Mouse (Mus musculus) midbrain, embryonic 15.5 days (tissue): ENCODE results near the gene Usp39. TPM values are rescaled to one million over a fixed set of nuclear protein-coding genes. Genes with fewer than 3 reads are reported as not detected.

Source experiments
- ATAC-seq: fragments of 200-750 bp; cut with Nextera tagmentation; replicated peaks from 2 replicates; pipeline ENCODE4 v1.8.0; 2017; ENCODE audit warnings: moderate TSS enrichment
- H3K27ac ChIP-seq: fragments of 300-500 bp; sonication (generic); 2 replicates; pipeline ENCODE4 v1.5.1; 2015; ENCODE audit warnings: mild to moderate bottlenecking, inconsistent platforms
- H3K27me3 ChIP-seq: fragments of 300-500 bp; sonication (generic); replicated peaks from 2 replicates; pipeline ENCODE4 v1.6.1; 2015; ENCODE audit warnings: inconsistent platforms
- H3K36me3 ChIP-seq: fragments of 300-500 bp; sonication (generic); replicated peaks from 2 replicates; pipeline ENCODE4 v1.6.1; 2015; ENCODE audit warnings: inconsistent platforms
- H3K4me1 ChIP-seq: fragments of 300-500 bp; sonication (generic); 2 replicates; pipeline ENCODE4 v1.6.1; 2015; ENCODE audit warnings: inconsistent platforms
- H3K4me2 ChIP-seq: fragments of 300-500 bp; sonication (generic); 2 replicates; pipeline ENCODE4 v1.6.1; 2015; ENCODE audit warnings: inconsistent platforms, mild to moderate bottlenecking, moderate library complexity
- H3K4me3 ChIP-seq: fragments of 300-500 bp; sonication (generic); 2 replicates; pipeline ENCODE4 v1.5.1; 2015; ENCODE audit warnings: mild to moderate bottlenecking, inconsistent platforms
- H3K9ac ChIP-seq: fragments of 300-500 bp; sonication (generic); 2 replicates; pipeline ENCODE4 v1.6.1; 2015; ENCODE audit warnings: mild to moderate bottlenecking, inconsistent platforms
- H3K9me3 ChIP-seq: fragments of 300-500 bp; sonication (generic); 2 replicates; pipeline ENCODE4 v1.6.1; 2016; ENCODE audit warnings: inconsistent platforms
- whole genome bisulfite sequencing: fragments of 180-500 bp; shearing (Covaris S2); methylation state at CpG from one replicate; pipeline ENCODE4 v1.1.7; 2015; ENCODE audit warnings: mixed read lengths; 5-methylcytosine and 5-hydroxymethylcytosine counted together
- polyA plus RNA-seq: library from polyadenylated mRNA; unstranded; fragments of >200 nt; fragmentation: Nextera tagmentation; extraction: Ambion mirVana; gene quantifications from 2 replicates; pipeline ENCODE4 v1.2.1, GENCODE M21; 2015

Gene Usp39
- polyA plus RNA-seq, 1 experiment from 2014 or later = 41.2 TPM

DNA sequence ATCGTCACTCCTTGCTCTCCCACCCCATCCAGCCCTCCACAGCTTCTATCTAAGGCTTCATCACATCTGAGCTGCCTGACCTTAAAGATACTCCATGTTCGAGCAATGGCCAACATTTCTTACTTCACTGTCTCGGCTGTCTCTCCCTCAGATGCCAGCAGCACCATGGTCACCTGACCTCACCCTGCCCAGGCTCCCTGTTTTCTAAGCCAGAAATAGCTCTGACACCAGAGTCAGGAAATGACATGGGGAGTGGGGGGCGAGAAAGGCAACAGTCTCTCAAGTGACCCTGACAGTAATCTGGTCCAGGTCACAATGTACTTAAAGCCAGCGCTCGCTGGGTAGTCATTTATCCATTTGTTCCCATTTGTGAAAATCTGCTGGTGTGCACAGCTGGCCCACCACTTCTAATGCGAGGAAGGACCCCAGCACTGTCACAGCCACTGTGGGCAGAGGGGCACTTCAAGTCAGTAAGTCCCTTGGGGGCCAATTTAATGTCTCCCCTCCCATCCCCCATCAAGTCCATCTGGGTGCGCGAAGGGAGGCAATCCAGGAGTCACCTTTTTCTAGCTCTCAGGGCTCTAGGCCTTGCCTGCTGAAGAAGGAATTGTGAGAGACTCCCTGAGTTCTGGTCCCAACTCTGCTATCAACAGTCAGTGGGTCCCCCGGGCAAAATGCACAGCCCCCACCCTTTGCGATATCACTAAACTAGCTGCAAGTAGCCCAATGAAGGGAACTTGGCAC is 31.7 kb downstream of the Usp39 start:
- no peak for ATAC-seq
- no peaks in the 10 kb centered on the region for H3K27me3 ChIP-seq
- no peak overlapping the region for H3K4me3 ChIP-seq
- WGBS = 90% methylated on average over 11 of the region's 11 CpGs
- H3K9ac ChIP-seq = no peak overlapping the region
- peaks cover 15% of the 10 kb centered on the region; the same call in 1 of the 2 replicates for H3K36me3 ChIP-seq
- no peaks in the 10 kb centered on the region for H3K9me3 ChIP-seq
- no peak overlapping the region for H3K4me2 ChIP-seq
- H3K27ac ChIP-seq = no peak overlapping the region
- H3K4me1 ChIP-seq = no peaks in the 10 kb centered on the region

DNA sequence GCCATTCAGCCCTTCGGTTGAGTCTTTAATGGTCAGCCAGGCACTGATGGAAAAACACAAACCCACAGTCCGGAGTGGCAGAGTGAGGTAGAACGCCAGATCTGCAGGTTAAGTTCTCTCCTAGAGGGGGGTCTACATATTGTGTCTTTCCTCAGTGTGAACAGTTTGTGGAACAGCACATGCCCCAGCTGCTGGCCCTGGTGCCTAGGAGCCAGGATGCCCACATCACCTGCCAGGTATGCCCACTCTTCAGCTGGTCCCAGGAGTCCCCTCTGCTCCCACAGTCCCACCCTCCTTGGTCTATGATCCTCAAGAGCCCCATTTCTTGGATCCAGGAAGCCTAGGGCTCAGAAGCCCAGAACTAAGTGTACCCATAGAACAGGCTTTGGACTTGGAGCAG is 32.8 kb downstream of the Usp39 start:
- ATAC-seq = no peak
- WGBS = 90% methylated on average over 3 of the region's 3 CpGs

DNA sequence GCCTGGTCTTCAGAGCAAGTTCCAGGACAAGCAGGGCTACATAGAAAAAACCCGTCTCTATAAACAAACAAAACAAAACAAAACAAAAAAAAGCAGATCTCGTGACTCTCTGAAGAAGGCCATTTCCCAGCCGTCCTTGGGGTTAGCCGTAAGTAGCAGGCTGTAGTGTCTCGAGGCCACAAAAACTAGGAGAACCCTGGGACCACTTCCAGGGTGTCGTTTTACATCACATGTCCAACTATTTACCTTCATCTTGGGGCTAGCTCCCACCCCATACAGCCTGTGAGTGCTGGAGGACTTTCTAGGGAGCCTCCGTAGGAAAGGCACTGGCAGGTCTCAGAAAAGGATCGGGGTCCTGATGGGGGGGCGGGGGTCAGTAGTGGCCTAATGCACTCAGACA is 41.5 kb downstream of the Usp39 start:
- H3K9ac ChIP-seq = no peak overlapping the region
- H3K27me3 ChIP-seq = no peaks in the 10 kb centered on the region; the same call in 1 of the 2 replicates
- no peak for ATAC-seq
- no peaks in the 10 kb centered on the region for H3K4me1 ChIP-seq
- no peak overlapping the region for H3K27ac ChIP-seq
- H3K4me2 ChIP-seq = no peak overlapping the region
- no peaks in the 10 kb centered on the region for H3K9me3 ChIP-seq
- H3K36me3 ChIP-seq = no peaks in the 10 kb centered on the region
- no peak overlapping the region for H3K4me3 ChIP-seq
- WGBS = 66% methylated on average over 9 of the region's 9 CpGs

More for the DNA sequence above, 32.8 kb downstream of the Usp39 start:
- H3K36me3 ChIP-seq = peaks cover 7% of the 10 kb centered on the region; the same call in 1 of the 2 replicates
- H3K27me3 ChIP-seq = no peaks in the 10 kb centered on the region
- no peaks in the 10 kb centered on the region for H3K9me3 ChIP-seq
- H3K27ac ChIP-seq = no peak overlapping the region
- H3K4me1 ChIP-seq = no peaks in the 10 kb centered on the region
- no peak overlapping the region for H3K4me2 ChIP-seq
- H3K9ac ChIP-seq = no peak overlapping the region
- H3K4me3 ChIP-seq = no peak overlapping the region

DNA sequence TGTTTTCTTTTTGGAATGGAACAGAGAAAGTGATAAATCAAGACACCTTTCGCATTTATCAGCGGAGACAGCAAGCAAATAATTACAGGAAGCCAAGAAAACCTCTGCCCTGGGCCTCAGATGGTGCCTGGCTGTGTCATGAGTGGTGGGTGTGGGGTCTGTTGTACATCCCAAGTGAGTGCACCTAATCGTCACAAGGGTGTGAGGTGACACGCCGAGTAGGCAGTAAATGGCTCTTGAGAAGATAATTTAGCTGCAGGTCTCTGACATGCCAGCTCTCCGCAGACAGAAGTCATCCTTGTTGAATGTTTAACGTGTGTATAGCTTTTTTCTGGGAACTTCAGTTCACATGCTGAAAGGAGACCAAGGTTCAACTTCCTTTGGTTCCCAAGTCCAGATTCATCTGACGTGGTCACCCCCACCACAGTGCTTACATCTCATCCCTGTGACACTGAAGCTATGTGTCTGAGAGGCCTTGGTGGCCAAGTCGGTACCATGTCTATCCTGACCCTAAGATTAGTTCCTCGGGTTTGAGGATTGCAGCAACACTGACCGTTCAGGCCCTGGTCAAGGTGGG is 42.5 kb downstream of the Usp39 start:
- 89% methylated on average over 11 of the region's 11 CpGs for WGBS
- H3K9ac ChIP-seq = no peak overlapping the region
- H3K36me3 ChIP-seq = no peaks in the 10 kb centered on the region
- H3K9me3 ChIP-seq = no peaks in the 10 kb centered on the region
- H3K4me1 ChIP-seq = no peaks in the 10 kb centered on the region
- no peak overlapping the region for H3K4me2 ChIP-seq
- no peak for ATAC-seq
- no peak overlapping the region for H3K27ac ChIP-seq
- H3K27me3 ChIP-seq = no peaks in the 10 kb centered on the region; the same call in 1 of the 2 replicates
- no peak overlapping the region for H3K4me3 ChIP-seq

DNA sequence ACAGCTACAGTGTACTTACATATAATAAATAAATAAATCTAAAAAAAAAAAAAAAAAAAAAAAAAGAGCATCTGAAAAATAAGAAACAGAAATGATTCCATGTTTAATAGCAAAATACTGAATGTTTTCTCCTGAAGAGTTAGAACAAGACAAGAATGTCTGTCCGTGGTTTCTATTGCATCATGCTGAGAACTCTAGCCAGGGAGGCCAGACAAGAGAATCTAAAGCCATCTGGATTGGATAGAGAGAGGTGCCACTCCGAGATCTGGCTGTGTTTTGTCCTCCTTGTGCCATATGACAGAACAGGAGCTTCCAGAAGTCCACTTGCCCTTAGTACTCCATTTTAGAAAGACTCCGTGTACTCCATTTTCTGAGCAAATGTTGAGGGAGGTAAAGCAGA is 47.2 kb downstream of the Usp39 start:
- 80% methylated on average over 3 of the region's 3 CpGs for WGBS
- Histone ChIP-seq H3K9me3 (no peaks in the 10 kb centered on the region), H3K9ac (no peak overlapping the region), H3K4me2 (no peak overlapping the region), H3K4me1 (no peaks in the 10 kb centered on the region), H3K36me3 (no peaks in the 10 kb centered on the region), H3K27ac (no peak overlapping the region), H3K4me3 (no peak overlapping the region), H3K27me3 (no peaks in the 10 kb centered on the region)
- no peak for ATAC-seq

DNA sequence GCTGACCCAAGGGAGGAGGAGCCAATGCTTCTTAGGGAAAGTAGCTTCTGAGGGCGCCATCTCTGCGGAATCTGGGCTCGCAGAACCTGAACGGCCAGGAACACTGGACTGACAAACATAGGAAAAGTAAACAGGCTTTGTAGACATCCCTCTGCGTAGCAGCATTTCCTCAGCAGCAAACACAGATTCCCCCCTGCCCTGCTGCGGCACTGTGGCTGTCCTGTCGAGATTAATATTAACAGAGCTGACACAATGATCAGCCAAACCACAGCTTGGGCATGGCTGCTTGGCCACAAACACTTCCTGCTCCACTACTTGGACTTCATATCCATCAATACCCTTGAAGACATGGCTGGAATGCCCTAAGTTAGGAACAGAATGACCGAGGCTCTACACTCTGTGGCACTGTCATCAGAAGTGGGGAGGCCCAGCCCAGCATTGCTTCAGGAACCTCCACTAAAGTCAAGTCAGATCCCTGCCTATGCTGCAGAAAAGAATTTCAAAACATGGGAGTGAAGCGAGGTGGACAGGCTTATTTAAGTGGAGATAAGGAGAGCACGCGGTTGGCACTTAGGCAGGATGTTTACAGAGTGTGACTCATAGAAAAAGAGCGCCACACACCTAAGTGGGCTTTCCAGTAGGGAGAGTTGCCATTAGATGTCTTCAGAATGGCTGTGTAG is 51.9 kb downstream of the Usp39 start:
- Histone ChIP-seq H3K4me2 (no peak overlapping the region), H3K27ac (no peak overlapping the region), H3K4me1 (no peaks in the 10 kb centered on the region), H3K9me3 (no peaks in the 10 kb centered on the region), H3K9ac (no peak overlapping the region), H3K27me3 (no peaks in the 10 kb centered on the region), H3K36me3 (no peaks in the 10 kb centered on the region), H3K4me3 (no peak overlapping the region)
- ATAC-seq = no peak
- WGBS = 84% methylated on average over 12 of the region's 12 CpGs

DNA sequence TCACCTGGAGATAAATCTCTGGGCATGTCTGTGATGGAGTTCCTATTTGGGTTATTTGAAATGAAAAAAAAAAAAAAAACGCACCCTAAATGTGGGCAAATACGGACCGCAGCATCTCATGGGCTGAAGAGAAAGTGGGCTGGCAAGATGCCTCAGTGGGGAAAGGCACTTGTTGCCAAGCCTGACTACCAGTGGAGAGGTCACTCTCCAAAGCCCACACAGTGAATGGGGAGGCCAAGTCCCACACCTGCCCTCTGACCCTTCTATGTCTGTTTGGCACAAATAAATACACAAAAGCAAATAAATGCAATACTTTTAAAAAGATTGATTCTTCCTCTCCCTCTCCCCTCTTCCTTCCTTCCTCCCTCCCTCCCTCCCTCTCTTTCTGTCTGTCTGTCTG is 55.5 kb downstream of the Usp39 start:
- Histone ChIP-seq H3K36me3 (no peaks in the 10 kb centered on the region), H3K4me1 (no peaks in the 10 kb centered on the region), H3K9ac (no peak overlapping the region), H3K9me3 (no peaks in the 10 kb centered on the region), H3K27me3 (no peaks in the 10 kb centered on the region), H3K27ac (no peak overlapping the region), H3K4me3 (no peak overlapping the region), H3K4me2 (no peak overlapping the region)
- no peak for ATAC-seq
- WGBS = 95% methylated on average over 3 of the region's 3 CpGs

DNA sequence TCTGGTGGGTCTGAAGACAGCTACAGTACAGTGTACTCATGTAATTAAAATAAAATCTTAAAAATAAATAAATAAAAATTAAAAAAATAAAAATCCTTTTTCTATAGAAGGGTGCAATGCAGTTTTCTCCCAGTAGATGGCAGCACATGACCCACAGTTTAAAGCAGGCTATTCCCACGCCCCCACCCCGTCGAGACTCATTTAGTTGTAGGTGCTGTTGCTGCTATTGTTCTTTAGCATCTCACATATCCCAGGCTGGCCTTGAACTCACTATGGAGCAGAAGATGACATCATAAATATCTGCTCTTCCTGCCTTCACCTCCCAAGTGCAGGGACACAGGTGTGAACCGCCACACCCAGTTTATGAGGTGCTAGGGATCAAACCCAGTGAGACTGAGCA is 61.1 kb downstream of the Usp39 start:
- H3K4me3 ChIP-seq = no peak overlapping the region
- no peaks in the 10 kb centered on the region for H3K27me3 ChIP-seq
- ATAC-seq = no peak
- H3K9me3 ChIP-seq = no peaks in the 10 kb centered on the region
- H3K4me2 ChIP-seq = no peak overlapping the region
- H3K9ac ChIP-seq = no peak overlapping the region
- no peaks in the 10 kb centered on the region for H3K4me1 ChIP-seq
- WGBS = 28% methylated on average over 4 of the region's 4 CpGs
- H3K36me3 ChIP-seq = no peaks in the 10 kb centered on the region
- no peak overlapping the region for H3K27ac ChIP-seq

DNA sequence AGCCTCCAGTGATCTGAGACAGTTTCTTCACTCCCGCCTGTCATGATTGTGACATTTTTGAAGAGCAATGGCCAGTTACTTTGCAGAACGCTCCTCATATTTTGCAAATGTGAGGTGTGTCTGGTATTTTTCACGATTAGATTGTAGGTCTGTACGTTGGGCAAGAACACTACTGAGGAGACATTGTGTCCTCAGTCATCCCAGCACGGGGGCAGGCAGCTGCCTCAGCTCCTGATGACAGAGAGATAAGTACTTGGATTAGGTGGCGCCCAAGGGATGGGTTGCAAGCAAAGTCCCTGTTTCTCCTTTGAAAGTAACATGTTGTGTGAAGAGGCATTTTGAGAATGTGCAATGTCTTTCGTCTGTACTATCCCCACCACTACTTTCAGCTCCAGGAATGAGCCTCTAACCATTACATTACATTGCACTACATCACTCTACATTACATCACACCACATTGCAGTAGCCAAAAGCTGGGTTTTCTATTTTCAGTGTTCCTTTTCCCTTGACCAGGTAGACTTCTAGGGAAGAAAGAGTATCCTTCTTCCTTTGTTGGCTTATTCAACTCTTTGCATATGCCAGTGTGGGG is 64.5 kb downstream of the Usp39 start:
- Histone ChIP-seq H3K9me3 (no peaks in the 10 kb centered on the region), H3K4me2 (no peak overlapping the region), H3K9ac (no peak overlapping the region), H3K4me1 (no peaks in the 10 kb centered on the region), H3K36me3 (no peaks in the 10 kb centered on the region), H3K27me3 (no peaks in the 10 kb centered on the region), H3K4me3 (no peak overlapping the region), H3K27ac (no peak overlapping the region)
- ATAC-seq = no peak
- WGBS = 68% methylated on average over 7 of the region's 7 CpGs

DNA sequence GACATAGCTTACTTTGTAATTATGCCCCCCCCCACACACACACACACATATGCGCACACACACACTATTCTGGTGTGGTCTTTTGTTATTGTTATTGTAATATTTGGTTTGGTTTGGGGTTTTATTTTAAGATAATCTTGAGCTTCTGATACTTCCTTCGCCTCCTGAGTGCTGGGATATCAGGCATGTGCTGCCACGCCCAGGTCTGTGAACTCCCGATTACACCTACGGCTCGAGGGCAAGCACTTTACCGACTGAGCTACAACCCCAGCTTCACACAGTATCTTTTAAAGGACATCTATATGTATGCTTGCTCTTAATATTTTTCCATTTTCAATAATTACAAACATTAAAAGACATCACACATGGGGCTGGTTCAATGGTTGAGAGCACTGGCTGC is 65.5 kb downstream of the Usp39 start:
- Histone ChIP-seq H3K9me3 (no peaks in the 10 kb centered on the region), H3K27me3 (no peaks in the 10 kb centered on the region), H3K4me3 (no peak overlapping the region), H3K4me1 (no peaks in the 10 kb centered on the region), H3K36me3 (no peaks in the 10 kb centered on the region), H3K9ac (no peak overlapping the region), H3K4me2 (no peak overlapping the region), H3K27ac (no peak overlapping the region)
- 91% methylated on average over 7 of the region's 7 CpGs for WGBS
- no peak for ATAC-seq

DNA sequence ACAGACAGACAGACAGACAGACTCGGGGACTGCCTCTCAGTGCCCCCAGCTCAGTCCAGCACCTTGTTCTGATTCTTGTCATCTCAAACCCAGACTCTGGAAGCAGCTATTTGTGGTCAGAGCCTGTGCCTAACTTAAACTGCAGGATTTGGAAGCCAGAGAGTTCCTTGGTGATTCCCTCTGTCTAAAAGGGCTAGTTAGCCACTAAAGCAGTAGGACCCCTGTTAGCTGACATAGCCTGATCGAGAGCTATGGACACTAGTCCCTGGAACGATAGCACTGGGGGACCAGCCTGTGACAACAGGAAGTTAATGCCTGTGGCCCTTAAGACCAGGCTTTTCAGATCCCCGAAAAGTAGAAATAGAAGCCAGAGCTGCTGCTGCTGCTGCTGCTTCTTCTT is 66.1 kb downstream of the Usp39 start:
- Histone ChIP-seq H3K4me1 (no peaks in the 10 kb centered on the region), H3K9me3 (no peaks in the 10 kb centered on the region), H3K36me3 (no peaks in the 10 kb centered on the region), H3K4me2 (no peak overlapping the region), H3K27ac (no peak overlapping the region), H3K4me3 (no peak overlapping the region), H3K27me3 (no peaks in the 10 kb centered on the region), H3K9ac (no peak overlapping the region)
- WGBS = 66% methylated on average over 4 of the region's 4 CpGs
- no peak for ATAC-seq

DNA sequence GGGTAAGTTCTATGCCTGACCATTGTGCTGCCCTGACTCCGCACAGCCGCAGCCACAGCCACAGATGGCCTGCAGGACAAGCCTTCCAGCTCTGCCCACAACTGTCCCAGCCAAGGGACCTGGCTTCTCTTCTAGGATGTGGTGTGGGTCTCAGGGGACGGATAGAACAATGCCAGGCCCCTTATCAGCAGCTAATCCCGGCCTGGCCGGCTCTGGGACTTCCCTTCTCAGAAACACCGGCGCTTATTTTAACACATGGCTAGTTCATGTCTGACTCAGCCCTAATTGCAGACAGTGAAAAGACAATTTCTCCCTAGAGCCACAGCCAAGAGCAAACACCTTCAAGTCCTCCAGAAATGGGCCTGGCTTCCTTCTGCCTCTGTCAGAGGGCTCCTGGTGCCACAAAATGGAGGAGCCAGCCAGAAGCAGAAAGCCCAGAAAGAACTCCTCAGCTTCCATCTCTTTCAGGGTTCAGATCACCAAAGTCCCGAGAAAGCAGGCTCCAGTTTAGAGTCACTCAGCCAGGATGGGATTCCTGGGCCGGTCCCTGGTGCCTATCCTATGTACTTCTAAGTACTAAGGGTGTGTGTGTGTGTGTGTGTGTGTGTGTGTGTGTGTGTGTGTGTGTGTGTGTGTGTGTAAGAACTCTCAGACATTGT is 67.3 kb downstream of the Usp39 start:
- Histone ChIP-seq H3K27me3 (no peaks in the 10 kb centered on the region), H3K4me1 (no peaks in the 10 kb centered on the region), H3K36me3 (no peaks in the 10 kb centered on the region), H3K4me3 (no peak overlapping the region), H3K27ac (no peak overlapping the region), H3K9me3 (no peaks in the 10 kb centered on the region), H3K9ac (no peak overlapping the region), H3K4me2 (no peak overlapping the region)
- ATAC-seq = no peak
- WGBS = 72% methylated on average over 9 of the region's 9 CpGs
